Mouse (Mus musculus) urinary bladder, postnatal 25 days (tissue): ENCODE measurements at regions not wholly inside any gene's neighbourhood (a gene's known extent, or its start where the extent isn't known, plus 50 kb on each side); places are given as distances from the start of the nearest gene placed in this dataset.

Source experiments
- DNase-seq: peaks from one replicate; pipeline ENCODE4 v3.0.0; 2022; ENCODE audit warnings: low spot score

- no peak for DNase-seq
Observed at GRCm38 (mm10) chr2:6263565-6263964, 50.7 kb upstream of the Echdc3 start.

- DNase-seq = no peak
Observed at GRCm38 (mm10) chr2:6264085-6264783, 51.4 kb upstream of the Echdc3 start.

GRCm38 (mm10) chr2:6265117-6265516, 52.3 kb upstream of the Echdc3 start:
- DNase-seq = no peak

- no peak for DNase-seq
Observed at GRCm38 (mm10) chr2:6267066-6267465, 54.2 kb upstream of the Echdc3 start.

- DNase-seq = peak; percentile 62
Observed at GRCm38 (mm10) chr2:6267537-6267936, 54.7 kb upstream of the Echdc3 start.

- no peak for DNase-seq
Observed at GRCm38 (mm10) chr2:6272514-6272913, 50.0 kb upstream of the Usp6nl start.
